Mouse (Mus musculus) limb, embryonic 10.5 days (tissue): ENCODE data around the gene Ppm1j. TPM values are rescaled to one million over a fixed set of nuclear protein-coding genes. Genes with fewer than 3 reads are reported as not detected.
"Not testable (repeated sequence)": the region's sequence is repeated elsewhere in the genome, so short reads cannot be mapped to it uniquely, and the experiment has no call there.

ENCODE experiments used
- DNase-seq: peaks from one replicate; pipeline ENCODE4 v3.0.0-alpha.2; 2017; ENCODE audit warnings: low spot score
- H3K27ac ChIP-seq: fragments of 300-500 bp; sonication (generic); 2 replicates; pipeline ENCODE4 v1.5.1; 2016; ENCODE audit warnings: mild to moderate bottlenecking
- H3K27me3 ChIP-seq: fragments of 300-500 bp; sonication (generic); 2 replicates; pipeline ENCODE4 v1.6.1; 2016; ENCODE audit warnings: low read depth, mild to moderate bottlenecking; ENCODE audit not compliant: poor library complexity, severe bottlenecking
- H3K36me3 ChIP-seq: fragments of 300-500 bp; sonication (generic); 2 replicates; pipeline ENCODE4 v1.6.1; 2016; ENCODE audit warnings: mild to moderate bottlenecking, moderate library complexity
- H3K4me1 ChIP-seq: fragments of 300-500 bp; sonication (generic); 2 replicates; pipeline ENCODE4 v1.6.1; 2016
- H3K4me3 ChIP-seq: fragments of 300-500 bp; sonication (generic); 2 replicates; pipeline ENCODE4 v1.5.1; 2016; ENCODE audit warnings: mild to moderate bottlenecking, moderate library complexity
- H3K9me3 ChIP-seq: fragments of 300-500 bp; sonication (generic); replicated peaks from 2 replicates; pipeline ENCODE4 v1.6.1; 2016; ENCODE audit warnings: mild to moderate bottlenecking
- WGBS: fragments of 180-500 bp; shearing (Covaris S2); methylation state at CpG from one replicate; pipeline ENCODE4 v1.1.7; 2016; 5-methylcytosine and 5-hydroxymethylcytosine counted together
- polyA plus RNA-seq: library from polyadenylated mRNA; unstranded; fragments of >200 nt; fragmentation: Nextera tagmentation; extraction: Ambion mirVana; gene quantifications from 2 replicates; pipeline ENCODE4 v1.2.1, GENCODE M21; 2016

Gene Ppm1j
- polyA plus RNA-seq, 1 experiment from 2014 or later, result 3.2 TPM

DNA sequence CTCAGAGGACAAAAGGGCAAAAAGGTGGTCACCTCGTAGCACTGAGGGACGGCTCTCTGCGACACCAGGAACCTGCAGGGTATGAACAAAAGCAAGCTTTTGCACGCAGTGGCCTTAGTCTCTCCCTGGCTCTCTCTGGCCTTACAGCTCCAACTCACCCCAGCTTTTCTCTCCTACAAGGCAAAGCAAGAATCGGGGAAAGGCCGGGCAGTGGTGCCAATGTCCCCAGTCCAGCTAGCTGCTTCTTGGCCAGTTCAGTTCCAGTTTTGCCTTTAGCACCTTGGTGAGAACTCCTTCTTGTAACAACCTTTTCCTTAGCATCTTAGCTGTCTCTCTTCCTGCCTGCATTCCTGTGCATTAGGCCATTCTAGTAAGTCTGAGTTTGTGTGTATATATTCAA, 20.6 kb downstream of the Ppm1j start:
- Histone ChIP-seq H3K27ac (no peak overlapping the region), H3K4me3 (no peak overlapping the region), H3K36me3 (peaks cover 84% of the 10 kb centered on the region), H3K4me1 (peaks cover 10% of the 10 kb centered on the region), H3K27me3 (no peaks in the 10 kb centered on the region), H3K9me3 (no peaks in the 10 kb centered on the region)
- no peak for DNase-seq
- WGBS, result 90% methylated on average over 6 of the region's 6 CpGs

DNA sequence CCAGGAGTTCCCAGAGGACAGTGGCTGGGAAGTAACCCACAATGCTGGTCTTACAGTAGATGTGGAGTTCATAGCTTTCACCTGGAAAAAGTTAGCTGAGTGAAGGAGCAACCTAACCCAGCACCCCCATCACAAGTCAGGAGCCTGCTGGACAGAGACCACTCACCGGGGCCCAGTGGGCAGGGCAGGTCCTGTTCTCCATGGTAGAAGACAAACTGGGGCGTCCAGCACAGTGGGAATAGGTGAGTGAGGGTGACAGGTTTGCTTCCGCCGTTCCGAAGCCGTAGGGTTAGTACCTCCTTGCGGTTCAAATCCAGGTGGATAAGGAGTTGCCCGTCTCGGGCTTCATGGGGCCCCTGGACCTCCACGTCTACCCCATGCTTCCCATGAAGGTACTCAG, 23.5 kb downstream of the Ppm1j start:
- Histone ChIP-seq H3K4me3 (no peak overlapping the region), H3K36me3 (peaks cover 65% of the 10 kb centered on the region)
- DNase-seq, result no peak

DNA sequence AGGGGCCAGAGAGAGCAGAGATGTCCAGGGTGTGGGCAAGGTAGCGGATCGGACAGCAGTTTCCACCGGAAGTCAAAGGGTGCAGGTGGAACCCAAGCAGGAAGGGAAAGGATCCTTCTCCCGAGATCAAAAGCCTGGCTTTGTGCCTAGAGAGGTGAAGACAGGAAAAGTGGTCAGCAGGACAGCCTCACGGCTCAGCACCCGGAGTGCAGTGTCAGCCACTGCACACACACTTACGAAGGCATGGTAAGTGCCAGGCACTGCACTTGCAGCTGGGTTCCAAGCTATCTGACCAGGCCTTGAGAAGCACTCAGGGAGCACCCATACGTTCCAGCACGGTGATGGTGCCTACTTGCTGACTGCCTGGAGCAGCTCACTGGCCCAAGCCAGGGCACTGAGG, 24.7 kb downstream of the Ppm1j start:
- WGBS, result 85% methylated on average over 9 of the region's 9 CpGs

More for the DNA sequence above, 23.5 kb downstream of the Ppm1j start:
- H3K4me1 ChIP-seq, result peaks cover 7% of the 10 kb centered on the region
- H3K27me3 ChIP-seq, result no peaks in the 10 kb centered on the region
- H3K9me3 ChIP-seq, result no peaks in the 10 kb centered on the region
- WGBS, result 92% methylated on average over 10 of the region's 10 CpGs
- no peak overlapping the region for H3K27ac ChIP-seq

DNA sequence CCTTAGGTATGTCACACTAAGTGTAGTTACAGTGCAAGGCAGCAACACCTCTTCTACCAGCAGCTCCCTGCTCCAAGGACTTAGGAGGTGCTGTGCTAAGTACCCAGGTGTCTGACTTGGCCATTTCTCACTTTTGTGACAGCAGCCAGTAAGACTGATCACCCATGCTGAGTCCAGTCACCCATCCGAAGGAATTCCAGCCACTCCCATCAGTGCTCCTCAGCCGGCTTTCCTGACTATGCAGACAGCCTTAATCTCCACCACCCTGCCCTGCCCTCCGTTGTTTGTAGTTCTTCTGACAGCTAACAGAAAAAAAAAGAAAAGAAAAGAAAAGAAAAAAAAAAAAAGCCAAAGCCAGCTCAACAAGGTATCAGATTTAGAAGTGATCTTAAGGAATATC, 30.9 kb downstream of the Ppm1j start:
- peaks cover 32% of the 10 kb centered on the region for H3K36me3 ChIP-seq
- H3K9me3 ChIP-seq, result no peaks in the 10 kb centered on the region
- peaks cover 3% of the 10 kb centered on the region for H3K4me1 ChIP-seq
- no peak overlapping the region for H3K4me3 ChIP-seq
- DNase-seq, result no peak
- no peak overlapping the region for H3K27ac ChIP-seq
- no peaks in the 10 kb centered on the region for H3K27me3 ChIP-seq
- 17% methylated on average over 3 of the region's 3 CpGs for WGBS

More for the DNA sequence above, 24.7 kb downstream of the Ppm1j start:
- Histone ChIP-seq H3K27me3 (no peaks in the 10 kb centered on the region), H3K4me3 (no peak overlapping the region), H3K36me3 (peaks cover 53% of the 10 kb centered on the region), H3K9me3 (no peaks in the 10 kb centered on the region), H3K4me1 (peaks cover 7% of the 10 kb centered on the region), H3K27ac (no peak overlapping the region)
- no peak for DNase-seq

DNA sequence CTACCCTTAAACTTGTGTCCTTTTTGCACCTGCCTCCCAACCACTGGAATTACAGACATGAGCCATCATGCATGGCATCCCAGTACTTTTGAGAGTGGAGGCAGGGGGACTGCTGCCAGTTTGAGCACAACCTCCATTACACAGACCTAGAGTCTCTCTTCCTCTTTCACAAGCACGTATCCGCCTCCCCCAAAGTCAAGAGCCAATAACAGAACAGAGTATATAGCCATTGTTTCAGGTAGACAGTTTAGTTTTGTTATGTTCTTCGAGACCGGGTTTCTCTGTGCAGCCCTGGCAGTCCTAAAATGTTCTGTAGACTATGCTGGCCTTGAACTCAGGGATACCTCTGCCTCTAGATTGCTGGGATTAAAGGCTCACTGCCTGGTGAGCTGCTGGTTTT, 31.4 kb downstream of the Ppm1j start:
- no peak for DNase-seq
- Histone ChIP-seq H3K9me3 (no peaks in the 10 kb centered on the region), H3K36me3 (peaks cover 30% of the 10 kb centered on the region), H3K27me3 (no peaks in the 10 kb centered on the region), H3K27ac (no peak overlapping the region), H3K4me3 (no peak overlapping the region), H3K4me1 (peaks cover 8% of the 10 kb centered on the region)
- 87% methylated on average over 4 of the region's 4 CpGs for WGBS

DNA sequence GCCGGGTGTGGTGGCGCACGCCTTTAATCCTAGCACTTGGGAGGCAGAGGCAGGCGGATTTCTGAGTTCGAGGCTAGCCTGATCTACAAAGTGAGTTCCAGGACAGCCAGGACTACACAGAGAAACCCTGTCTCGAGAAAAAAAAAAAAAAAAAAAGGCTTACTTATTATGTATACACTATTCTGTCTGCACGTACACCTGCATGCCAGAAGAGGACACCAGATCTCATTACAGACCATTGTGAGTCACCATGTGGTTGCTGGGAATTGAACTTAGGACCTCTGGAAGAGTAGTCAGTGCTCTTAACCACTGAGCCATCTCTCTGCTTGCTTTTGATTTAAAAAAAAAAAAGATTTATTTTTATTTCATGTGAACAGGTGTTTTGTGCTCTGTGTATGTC, 32.4 kb downstream of the Ppm1j start:
- not testable (repeated sequence) for H3K9me3 ChIP-seq, H3K27ac ChIP-seq, H3K4me3 ChIP-seq, H3K27me3 ChIP-seq, DNase-seq
- Histone ChIP-seq H3K4me1 (peaks cover 13% of the 10 kb centered on the region), H3K36me3 (peaks cover 30% of the 10 kb centered on the region)
- 93% methylated on average over 7 of the region's 7 CpGs for WGBS

DNA sequence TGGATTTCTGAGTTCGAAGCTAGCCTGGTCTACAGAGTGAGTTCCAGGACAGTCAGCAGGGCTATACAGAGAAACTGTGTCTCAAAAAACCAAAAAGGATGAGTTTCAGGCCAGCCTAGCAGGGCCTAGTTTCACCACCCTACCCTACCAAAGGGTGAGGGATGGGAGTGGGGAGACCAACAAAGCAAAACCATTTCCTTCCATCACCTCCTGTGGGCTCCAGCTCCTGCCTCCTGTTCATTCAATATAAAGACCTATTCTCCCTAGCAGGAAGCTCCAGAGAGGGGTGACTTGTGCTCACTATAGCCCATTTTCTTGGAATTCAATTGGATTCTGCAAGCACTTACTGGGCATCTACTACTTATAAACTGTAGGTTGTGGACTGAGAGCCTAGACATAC, 33.9 kb downstream of the Ppm1j start:
- no peak overlapping the region for H3K4me3 ChIP-seq
- WGBS, result 87% methylated on average over 1 of the region's 1 CpGs
- no peak overlapping the region for H3K27ac ChIP-seq
- H3K36me3 ChIP-seq, result peaks cover 30% of the 10 kb centered on the region
- H3K4me1 ChIP-seq, result peaks cover 24% of the 10 kb centered on the region
- H3K27me3 ChIP-seq, result no peaks in the 10 kb centered on the region
- H3K9me3 ChIP-seq, result no peaks in the 10 kb centered on the region
- no peak for DNase-seq

DNA sequence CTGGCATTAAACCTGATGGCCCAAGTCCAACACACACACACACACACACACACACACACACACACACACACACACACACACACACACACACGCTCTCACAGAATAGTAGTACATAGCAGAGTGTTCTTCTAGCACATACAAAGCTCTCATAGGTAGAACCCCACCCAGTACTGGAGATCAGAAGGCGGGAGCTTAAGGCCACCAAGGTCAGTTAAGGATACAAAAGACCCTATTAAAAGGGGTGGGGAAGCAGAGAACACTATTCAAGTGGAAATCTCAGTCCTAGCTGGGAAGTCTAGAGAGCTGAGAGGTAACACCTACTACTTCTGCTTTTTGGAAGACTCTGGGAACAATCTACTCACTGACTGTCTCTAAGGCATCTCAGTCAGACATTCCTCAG, 34.5 kb downstream of the Ppm1j start:
- WGBS, result 93% methylated on average over 2 of the region's 2 CpGs
- peaks cover 30% of the 10 kb centered on the region for H3K36me3 ChIP-seq
- peaks cover 24% of the 10 kb centered on the region for H3K4me1 ChIP-seq
- H3K9me3 ChIP-seq, result no peaks in the 10 kb centered on the region
- DNase-seq, result no peak
- no peak overlapping the region for H3K4me3 ChIP-seq
- H3K27ac ChIP-seq, result no peak overlapping the region
- H3K27me3 ChIP-seq, result no peaks in the 10 kb centered on the region

DNA sequence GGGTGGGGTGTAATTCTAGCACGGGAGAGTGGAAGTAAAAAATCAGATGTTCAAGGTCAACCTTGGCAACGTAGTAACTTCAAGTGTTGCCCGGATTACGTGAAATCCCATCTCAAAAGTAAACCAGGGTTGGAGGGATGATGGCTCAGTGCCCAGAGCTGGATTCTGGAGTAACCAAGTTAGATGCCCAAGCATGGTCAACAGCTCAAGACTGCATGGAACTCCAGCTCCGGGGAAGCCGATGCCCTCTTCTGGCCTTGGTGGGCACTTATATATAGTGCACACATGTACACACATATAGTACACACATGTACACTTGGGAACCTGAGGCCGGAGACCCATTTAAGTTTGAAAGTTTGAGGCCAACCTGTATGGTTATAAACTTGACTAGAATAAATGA, 35.3 kb downstream of the Ppm1j start:
- Histone ChIP-seq H3K4me1 (peaks cover 24% of the 10 kb centered on the region), H3K27me3 (no peaks in the 10 kb centered on the region), H3K36me3 (peaks cover 36% of the 10 kb centered on the region), H3K4me3 (peak overlapping the region; percentile 83; the same call in 1 of the 2 replicates), H3K27ac (no peak overlapping the region), H3K9me3 (no peaks in the 10 kb centered on the region)
- DNase-seq, result no peak
- 94% methylated on average over 7 of the region's 7 CpGs for WGBS

DNA sequence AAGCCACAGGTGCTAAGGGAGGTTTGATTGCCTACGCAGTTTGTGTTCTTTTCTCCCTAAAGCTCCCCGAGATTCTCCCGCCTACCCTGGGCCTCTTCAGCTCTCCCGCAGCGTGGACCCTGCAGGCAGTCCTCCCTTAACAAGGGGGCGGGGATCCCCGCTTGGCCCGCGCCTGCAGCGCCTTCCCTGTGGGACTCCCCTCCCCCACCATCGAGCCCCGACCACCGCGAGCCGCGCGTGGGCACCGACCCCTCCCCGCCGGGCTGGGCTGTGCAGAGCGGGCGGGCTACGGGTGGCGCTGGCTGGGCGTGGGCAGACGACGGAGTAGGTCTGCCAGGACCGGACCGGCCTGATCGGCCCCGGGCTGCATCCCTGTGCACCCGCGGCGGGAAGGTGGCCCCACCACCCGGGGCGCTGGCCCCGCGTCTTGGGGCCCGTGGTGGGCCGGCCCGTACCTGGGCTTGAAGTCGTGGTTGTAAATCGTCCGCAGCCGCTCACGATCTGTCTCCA, 36.7 kb downstream of the Ppm1j start:
- H3K27me3 ChIP-seq, result no peaks in the 10 kb centered on the region
- no peaks in the 10 kb centered on the region for H3K9me3 ChIP-seq
- H3K4me1 ChIP-seq, result peaks cover 24% of the 10 kb centered on the region
- under 1% methylated on average over 46 of the region's 46 CpGs for WGBS
- H3K27ac ChIP-seq, result peak overlapping the region; percentile 98
- peak overlapping the region; percentile 83 for H3K4me3 ChIP-seq
- peak; percentile 79 for DNase-seq
- H3K36me3 ChIP-seq, result peaks cover 43% of the 10 kb centered on the region

DNA sequence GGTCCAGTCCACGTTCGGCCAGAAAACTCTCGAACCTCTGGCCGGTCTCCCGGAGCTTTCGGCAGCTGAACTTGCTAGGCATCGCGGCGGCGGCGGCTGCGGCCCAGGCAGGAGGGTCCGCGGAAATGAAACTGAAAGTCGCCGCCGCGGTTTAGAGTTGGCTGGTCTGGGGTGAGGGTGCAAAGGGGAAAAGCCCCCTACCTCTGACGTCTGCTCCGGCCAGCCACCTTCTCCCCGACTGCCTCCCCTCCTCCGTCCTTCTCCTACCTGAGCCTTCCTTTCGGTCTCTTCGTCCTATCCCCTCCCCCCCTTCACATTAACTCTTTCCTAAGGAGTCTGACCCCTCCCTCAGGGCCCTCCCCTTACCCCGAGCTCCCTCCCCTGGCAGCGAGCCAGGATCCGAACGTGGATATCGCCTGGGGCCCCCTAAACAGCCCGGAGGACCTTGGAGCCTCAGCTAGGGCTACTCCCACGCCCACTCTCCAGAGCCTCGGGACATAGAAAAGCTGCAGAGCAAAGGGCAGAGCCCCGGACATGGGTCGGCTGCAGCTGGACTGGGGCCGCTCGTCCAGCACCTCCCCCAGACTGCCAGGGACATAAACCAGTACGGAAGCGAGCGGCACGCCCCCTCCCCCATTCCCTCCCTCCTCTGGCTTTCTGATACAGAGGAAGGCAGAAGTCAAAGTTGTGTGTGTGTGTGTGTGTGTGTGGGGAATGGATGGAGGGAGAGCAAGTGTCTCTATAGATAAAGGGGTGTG, 37.3 kb downstream of the Ppm1j start, which contains the start of gene Mov10:
TSS of gene Mov10 (minus strand) at position 573 of the 758 bp plus-strand sequence.
- under 1% methylated on average over 40 of the region's 40 CpGs for WGBS
- peak; percentile 86 for DNase-seq
- Histone ChIP-seq H3K27me3 (no peaks in the 10 kb centered on the region), H3K4me3 (peak within 1 kb of the TSS; percentile 83), H3K27ac (peak within 1 kb of the TSS; percentile 98), H3K4me1 (peaks cover 24% of the 10 kb centered on the region), H3K36me3 (peaks cover 46% of the 10 kb centered on the region), H3K9me3 (no peaks in the 10 kb centered on the region)

DNA sequence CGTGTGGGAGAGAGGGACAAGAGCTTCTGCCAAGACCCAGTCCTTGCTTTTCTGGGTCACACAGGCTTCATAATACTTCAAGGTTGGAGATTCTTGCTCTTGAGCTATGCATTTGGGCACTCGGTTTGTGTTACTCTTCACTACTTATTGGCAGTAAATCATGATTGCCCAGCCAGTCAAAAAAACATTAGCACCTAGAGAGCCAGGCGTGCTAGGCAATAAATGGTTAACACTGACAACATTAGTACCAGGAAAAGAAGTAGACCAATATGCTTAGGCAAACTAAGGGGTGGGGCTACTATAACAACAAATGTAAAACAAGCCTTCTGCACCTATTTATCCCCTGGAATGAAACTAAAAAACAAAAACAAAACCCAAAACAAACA, 37.9 kb downstream of the Ppm1j start:
- Histone ChIP-seq H3K27ac (peak overlapping the region; percentile 98), H3K27me3 (no peaks in the 10 kb centered on the region), H3K9me3 (no peaks in the 10 kb centered on the region), H3K4me3 (peak overlapping the region; percentile 83), H3K36me3 (peaks cover 40% of the 10 kb centered on the region), H3K4me1 (peaks cover 24% of the 10 kb centered on the region)
- WGBS, result 0% methylated on average over 3 of the region's 3 CpGs
- no peak for DNase-seq

DNA sequence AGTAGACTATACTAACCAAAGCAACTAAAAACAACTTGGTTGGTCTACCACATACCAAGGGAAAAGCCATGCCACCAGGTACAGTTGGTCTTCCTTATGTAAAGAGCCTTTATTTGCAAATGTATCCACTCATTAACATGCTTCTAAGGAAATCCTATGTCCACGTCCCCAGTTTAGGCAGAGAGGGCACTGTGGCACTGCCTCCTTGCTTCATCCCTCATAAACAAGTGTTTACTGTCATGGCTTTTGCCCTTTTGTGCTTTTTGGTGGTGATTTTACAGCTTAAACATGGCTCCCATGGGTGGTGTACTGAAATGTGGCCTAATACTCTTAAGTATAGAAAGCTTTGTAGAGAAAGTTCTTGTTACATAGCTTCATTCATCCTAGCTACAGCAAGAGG, 39.6 kb downstream of the Ppm1j start:
- H3K36me3 ChIP-seq, result peaks cover 35% of the 10 kb centered on the region
- no peak overlapping the region for H3K4me3 ChIP-seq
- no peak for DNase-seq
- WGBS, result 63% methylated on average over 1 of the region's 1 CpGs
- peaks cover 24% of the 10 kb centered on the region for H3K4me1 ChIP-seq
- H3K27me3 ChIP-seq, result no peaks in the 10 kb centered on the region
- H3K27ac ChIP-seq, result no peak overlapping the region
- H3K9me3 ChIP-seq, result no peaks in the 10 kb centered on the region
